Mouse (Mus musculus): ENCODE results near the gene Cenpn.

GRCm38 (mm10) chr8:116934976-116935375 lies 13.4 kb downstream of the Cenpn start:
- TF ChIP-seq CTCF (IDR thresholded peaks at IDR 0.05; ENCODE audit: low read depth, low read length) = no peak
- TF ChIP-seq POLR2A (IDR thresholded peaks at IDR 0.05; ENCODE audit: insufficient read depth, low read length) = no peak
